ENCODE assay signal across 8 mouse cellular contexts in the genomic region with DNA sequence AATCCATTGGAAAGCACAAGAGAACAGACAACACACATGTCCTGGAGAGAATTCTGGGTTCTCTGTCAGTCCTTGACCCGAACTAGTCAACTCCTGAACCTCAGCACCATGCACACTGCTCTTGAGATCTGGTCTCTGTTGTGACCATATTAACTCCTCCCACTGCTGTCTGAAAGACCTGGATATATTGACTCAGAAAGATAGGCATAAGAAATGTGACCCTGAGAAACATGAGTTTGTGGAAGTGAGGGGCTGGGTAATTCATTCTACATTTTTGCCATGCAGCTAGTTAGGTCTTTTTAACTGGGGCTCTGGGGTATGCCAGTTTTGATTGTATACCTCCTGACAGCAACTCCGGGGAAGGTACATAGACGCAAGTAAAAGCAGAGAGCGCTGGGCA. TPM values are rescaled to one million over a fixed set of nuclear protein-coding genes. Genes with fewer than 3 reads are reported as not detected.
DNase-seq lines count a peak whose midpoint lies in the region; ATAC-seq and TF ChIP-seq lines count a peak whose summit lies in the region.

No protein-coding gene starts in this region.

- no peaks in the 10 kb centered on the region for H3K9me3 ChIP-seq in heart, embryonic 15.5 days (replicated peaks)
- no peaks in the 10 kb centered on the region for H3K9me3 ChIP-seq in hindbrain, embryonic 12.5 days (replicated peaks)
- no peaks in the 10 kb centered on the region for H3K9me3 ChIP-seq in midbrain, embryonic 10.5 days (replicated peaks)

- WGBS in heart, embryonic 15.5 days: 26% methylated on average over 4 of the region's 4 CpGs
- WGBS in hindbrain, embryonic 12.5 days: 38% methylated on average over 4 of the region's 4 CpGs
- WGBS in midbrain, embryonic 10.5 days: 40% methylated on average over 4 of the region's 4 CpGs
- 54% methylated on average over 4 of the region's 4 CpGs for WGBS in thymus, adult 2 months

- no peak for ATAC-seq in heart, embryonic 15.5 days (replicated peaks; ENCODE audit: insufficient number of reproducible peaks, insufficient read depth, low FRiP score, low read depth)
- no peak for ATAC-seq in hindbrain, embryonic 12.5 days (ENCODE audit: low FRiP score)

- no peak for TF ChIP-seq CTCF in cortical plate, adult 2 months (IDR thresholded peaks at IDR 0.05; ENCODE audit: extremely low read depth, insufficient read depth, low read length)
- TF ChIP-seq CTCF in thymus, adult 2 months (IDR thresholded peaks at IDR 0.05; ENCODE audit: borderline replicate concordance, control insufficient read depth, extremely low read depth, insufficient read depth, low read length, poor library complexity): no peak

- DNase-seq in heart, adult 8-10 months (ENCODE audit: low spot score): no peak
- no peak for DNase-seq in midbrain, embryonic 10.5 days (ENCODE audit: low spot score)
- no peak for DNase-seq in thymus, postnatal 14 days
- DNase-seq in thymus, adult 2 months: no peak
- no peak for DNase-seq in right cerebral cortex, postnatal 4 days

- H3K27me3 ChIP-seq in heart, embryonic 15.5 days: no peaks in the 10 kb centered on the region
- peaks cover 21% of the 10 kb centered on the region for H3K27me3 ChIP-seq in hindbrain, embryonic 12.5 days
- peaks cover 43% of the 10 kb centered on the region for H3K27me3 ChIP-seq in midbrain, embryonic 10.5 days (ENCODE audit: low read depth, poor library complexity, severe bottlenecking)
- H3K27me3 ChIP-seq in thymus, adult 2 months (ENCODE audit: control insufficient read depth, insufficient read depth, low read length): no peaks in the 10 kb centered on the region; the same call in 1 of the 2 replicates

- H3K4me3 ChIP-seq in heart, embryonic 15.5 days: peak overlapping the region; percentile 80
- H3K4me3 ChIP-seq in cortical plate, adult 2 months (ENCODE audit: insufficient read depth, low read length): peak overlapping the region; percentile 92; the same call in 1 of the 2 replicates
- H3K4me3 ChIP-seq in hindbrain, embryonic 12.5 days: peak overlapping the region; percentile 68
- H3K4me3 ChIP-seq in midbrain, embryonic 10.5 days: peak overlapping the region; percentile 77
- H3K4me3 ChIP-seq in thymus, adult 2 months (ENCODE audit: control insufficient read depth, insufficient read depth, low read length): no peak overlapping the region

- TF ChIP-seq POLR2A in cortical plate, adult 2 months (IDR thresholded peaks at IDR 0.05; ENCODE audit: extremely low read depth, insufficient read depth, low read length): no peak
- no peak for TF ChIP-seq POLR2A in thymus, adult 2 months (IDR thresholded peaks at IDR 0.05; ENCODE audit: control insufficient read depth, extremely low read depth, insufficient read depth, low read length, poor library complexity)

- H3K36me3 ChIP-seq in heart, embryonic 15.5 days: no peaks in the 10 kb centered on the region
- H3K36me3 ChIP-seq in hindbrain, embryonic 12.5 days: no peaks in the 10 kb centered on the region
- H3K36me3 ChIP-seq in midbrain, embryonic 10.5 days: no peaks in the 10 kb centered on the region
- no peaks in the 10 kb centered on the region for H3K36me3 ChIP-seq in thymus, adult 2 months (ENCODE audit: control insufficient read depth, insufficient read depth, low read length)

- 0 out of 2 replicates have a peak overlapping the region, but pooled peaks have one; percentile 79 for H3K9ac ChIP-seq in heart, embryonic 15.5 days
- H3K9ac ChIP-seq in hindbrain, embryonic 12.5 days: no peak overlapping the region

- peak overlapping the region; percentile 88 for H3K27ac ChIP-seq in heart, embryonic 15.5 days
- no peak overlapping the region for H3K27ac ChIP-seq in cortical plate, adult 2 months (ENCODE audit: insufficient read depth, low read length)
- H3K27ac ChIP-seq in hindbrain, embryonic 12.5 days: no peak overlapping the region
- H3K27ac ChIP-seq in midbrain, embryonic 10.5 days (replicated peaks): no peak overlapping the region
- H3K27ac ChIP-seq in thymus, adult 2 months (ENCODE audit: control insufficient read depth, insufficient read depth, low read length): no peak overlapping the region

- peak overlapping the region; percentile 84 for H3K4me2 ChIP-seq in heart, embryonic 15.5 days
- H3K4me2 ChIP-seq in hindbrain, embryonic 12.5 days (replicated peaks): peak overlapping the region; percentile 90

- H3K4me1 ChIP-seq in heart, embryonic 15.5 days (replicated peaks): peaks cover 27% of the 10 kb centered on the region
- peaks cover 1% of the 10 kb centered on the region; the same call in 1 of the 2 replicates for H3K4me1 ChIP-seq in cortical plate, adult 2 months (ENCODE audit: control insufficient read depth, insufficient read depth, low read length)
- peaks cover 6% of the 10 kb centered on the region; the same call in 1 of the 2 replicates for H3K4me1 ChIP-seq in hindbrain, embryonic 12.5 days
- H3K4me1 ChIP-seq in midbrain, embryonic 10.5 days: peaks cover 38% of the 10 kb centered on the region
- H3K4me1 ChIP-seq in thymus, adult 2 months (replicated peaks; ENCODE audit: control insufficient read depth, insufficient read depth, low read length): no peaks in the 10 kb centered on the region

RNA-seq across cellular contexts. Expression of gene P3h2, which starts 1.3 kb away (rescaled TPM):
- polyA plus RNA-seq in heart, embryonic 15.5 days (2015; fragmentation: Nextera tagmentation; extraction: Ambion mirVana): 3.5 and 5.2 TPM in 2 replicates
- total RNA-seq in heart, adult 8-10 months (2022): 1 to 10 TPM; 2.6 to 4.6 (median 3.6) TPM
- polyA plus RNA-seq in cortical plate, adult 2 months (2012; rRNA removed): 1.9 and 2.0 TPM in 2 replicates
- 2.3 and 3.5 TPM in 2 replicates for polyA plus RNA-seq in hindbrain, embryonic 12.5 days (2016; fragmentation: Nextera tagmentation; extraction: Ambion mirVana)
- polyA plus RNA-seq in midbrain, embryonic 10.5 days (2016; fragmentation: Nextera tagmentation; extraction: Ambion mirVana): 1.5 and 2.7 TPM in 2 replicates
- 1.6 and 1.8 TPM in 2 replicates for polyA plus RNA-seq in thymus, adult 2 months (2012; rRNA removed)
